Mouse (Mus musculus): Measurements from ENCODE around the gene Cyth1.

DNA sequence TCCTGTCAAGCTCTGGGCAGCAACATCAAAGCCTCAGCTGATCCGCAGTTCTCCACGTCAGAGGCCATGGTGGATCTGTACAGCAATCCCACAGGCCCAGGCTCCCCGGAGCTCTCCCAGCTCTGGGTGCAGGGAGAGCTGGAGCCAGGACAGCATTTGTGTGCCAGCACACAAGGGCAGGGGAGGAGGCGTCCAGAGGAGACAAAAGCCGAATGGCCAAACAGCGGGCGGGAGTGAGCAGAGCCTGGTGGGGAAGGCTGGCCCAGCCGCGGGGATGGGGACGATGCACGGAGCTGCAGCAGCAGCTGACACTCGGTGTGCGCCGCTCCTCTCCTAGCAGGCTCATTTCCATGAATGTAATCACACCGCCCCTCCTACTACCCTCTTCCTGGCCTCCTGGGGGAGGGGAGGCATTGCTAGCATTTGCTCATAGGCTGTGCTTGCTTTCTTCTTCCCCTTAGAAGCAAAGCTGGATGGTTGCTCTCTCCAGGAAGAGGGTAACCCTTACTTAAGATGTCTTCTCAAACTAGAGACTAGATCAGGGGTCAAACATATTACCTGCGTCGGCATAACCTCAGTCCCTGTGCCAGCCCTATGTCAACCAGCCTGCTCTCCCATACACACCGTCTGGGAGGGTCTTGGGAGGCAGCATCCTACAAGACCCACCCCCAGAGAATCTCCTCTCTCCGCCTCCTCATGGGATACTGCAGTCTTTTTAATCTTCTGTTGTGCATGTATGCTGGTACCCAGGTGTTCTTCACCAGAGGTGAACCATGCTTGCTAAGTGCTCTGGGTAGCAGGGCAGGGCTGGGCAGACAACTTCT lies 45.8 kb downstream of the Cyth1 start:
- TF ChIP-seq GATA1 (IDR thresholded peaks at IDR 0.05; ENCODE audit: low read length) (no peak), TAL1 (IDR thresholded peaks at IDR 0.05; ENCODE audit: low read length) (no peak)

Data from erythroblast, embryonic 14.5 days (primary cell).